Mouse (Mus musculus) kidney, adult 8-10 months (tissue): Measurements from ENCODE around the gene Ncoa4.
A peak's percentile ranks its signal among the peaks of the same experiment; 100 is the strongest.
"Not testable (repeated sequence)": the region's sequence is repeated elsewhere in the genome, so short reads cannot be mapped to it uniquely, and the experiment has no call there.

Source experiments
- DNase-seq, 2 experiments: peaks; one replicate each; pipeline ENCODE4 v3.0.0; 2022

Ncoa4 gene

DNA sequence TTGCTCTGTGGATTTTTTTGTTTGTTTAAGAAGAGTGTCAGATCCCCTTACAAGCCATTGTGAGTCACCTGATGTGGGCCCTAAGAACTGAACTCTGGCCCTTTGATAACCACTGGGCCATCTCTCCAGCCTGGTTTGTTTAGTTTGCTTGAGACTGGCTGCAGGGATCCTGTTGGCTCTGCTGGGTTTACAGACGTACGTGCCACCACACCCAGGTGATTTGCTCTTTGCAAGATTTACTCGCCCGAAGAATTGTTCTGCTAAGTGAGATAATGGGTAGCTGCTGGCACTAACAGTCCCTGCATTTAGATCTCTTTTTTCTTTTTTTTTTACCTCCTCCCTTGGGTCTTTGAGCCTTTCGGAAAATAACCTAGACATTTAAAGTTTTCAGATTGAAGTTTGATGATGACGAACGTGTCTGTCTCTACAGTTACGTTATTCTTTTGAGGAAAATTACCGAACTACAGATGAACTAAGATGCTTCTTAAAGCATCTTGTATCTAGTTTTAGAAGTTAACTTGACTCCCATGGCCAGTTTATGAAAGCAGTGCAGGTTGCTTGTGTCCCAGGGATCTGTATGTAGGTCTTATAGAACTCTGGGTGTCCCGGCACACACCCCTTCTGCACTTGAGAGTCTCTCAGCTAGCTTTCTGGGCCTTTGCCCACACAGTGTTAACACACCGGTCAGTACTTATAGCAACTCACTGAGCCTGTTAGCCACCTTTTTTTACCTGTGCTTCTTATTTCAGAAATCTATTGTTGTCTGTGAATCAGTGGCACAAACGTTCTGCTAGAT is 1.6 kb downstream of the Ncoa4 start:
- no peak for DNase-seq

DNA sequence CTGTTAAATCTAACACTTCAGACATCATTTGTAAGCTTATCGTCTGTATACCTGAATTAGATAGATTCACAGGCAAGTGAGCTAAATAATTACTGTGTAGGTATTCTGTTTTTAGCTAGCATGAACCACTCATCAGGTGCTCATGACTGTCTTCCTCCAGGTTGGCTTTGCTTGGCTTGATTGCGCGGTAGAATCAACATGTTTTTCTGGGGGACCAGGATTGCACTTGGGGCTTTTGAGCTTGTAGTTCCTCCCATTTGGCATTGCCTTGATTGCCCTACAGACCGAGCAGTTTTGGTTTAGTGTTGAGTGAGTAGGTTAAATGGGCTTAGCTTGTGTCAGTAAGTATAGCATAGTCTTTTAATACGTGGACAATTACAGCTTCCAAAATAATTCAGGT is 2.6 kb downstream of the Ncoa4 start:
- DNase-seq, result no peak

DNA sequence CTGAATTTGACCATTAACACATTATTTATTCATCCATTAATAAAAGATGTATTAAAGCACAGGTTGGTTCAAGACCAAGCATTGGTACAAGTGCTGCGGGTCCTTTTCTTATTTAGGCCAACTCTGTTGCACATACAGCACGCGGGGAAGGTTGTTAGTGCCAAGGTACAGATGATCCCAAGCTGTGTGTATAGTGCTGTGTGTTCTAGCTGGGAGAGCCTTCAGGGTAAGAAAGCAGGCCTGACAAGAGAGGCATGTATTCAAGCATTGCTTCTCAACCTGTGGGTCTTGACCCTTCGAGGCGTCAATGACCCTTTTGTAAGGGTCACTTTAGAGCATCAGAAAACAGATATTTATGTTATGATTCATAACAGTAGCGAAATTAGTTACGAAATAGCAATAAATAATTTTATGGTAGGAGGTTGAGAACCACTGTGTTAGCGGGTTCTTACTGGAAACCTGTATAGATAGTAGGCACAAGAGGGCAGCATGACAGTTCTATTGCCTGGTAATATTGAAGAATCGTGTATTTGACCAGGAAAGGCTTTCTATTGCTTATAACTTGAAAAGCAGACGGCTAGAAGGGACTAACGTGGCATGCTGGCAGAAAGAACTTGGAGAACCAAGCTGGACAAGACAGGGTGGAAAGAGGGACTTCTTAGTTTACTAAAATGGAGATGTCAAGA is 3.7 kb downstream of the Ncoa4 start:
- no peak for DNase-seq

DNA sequence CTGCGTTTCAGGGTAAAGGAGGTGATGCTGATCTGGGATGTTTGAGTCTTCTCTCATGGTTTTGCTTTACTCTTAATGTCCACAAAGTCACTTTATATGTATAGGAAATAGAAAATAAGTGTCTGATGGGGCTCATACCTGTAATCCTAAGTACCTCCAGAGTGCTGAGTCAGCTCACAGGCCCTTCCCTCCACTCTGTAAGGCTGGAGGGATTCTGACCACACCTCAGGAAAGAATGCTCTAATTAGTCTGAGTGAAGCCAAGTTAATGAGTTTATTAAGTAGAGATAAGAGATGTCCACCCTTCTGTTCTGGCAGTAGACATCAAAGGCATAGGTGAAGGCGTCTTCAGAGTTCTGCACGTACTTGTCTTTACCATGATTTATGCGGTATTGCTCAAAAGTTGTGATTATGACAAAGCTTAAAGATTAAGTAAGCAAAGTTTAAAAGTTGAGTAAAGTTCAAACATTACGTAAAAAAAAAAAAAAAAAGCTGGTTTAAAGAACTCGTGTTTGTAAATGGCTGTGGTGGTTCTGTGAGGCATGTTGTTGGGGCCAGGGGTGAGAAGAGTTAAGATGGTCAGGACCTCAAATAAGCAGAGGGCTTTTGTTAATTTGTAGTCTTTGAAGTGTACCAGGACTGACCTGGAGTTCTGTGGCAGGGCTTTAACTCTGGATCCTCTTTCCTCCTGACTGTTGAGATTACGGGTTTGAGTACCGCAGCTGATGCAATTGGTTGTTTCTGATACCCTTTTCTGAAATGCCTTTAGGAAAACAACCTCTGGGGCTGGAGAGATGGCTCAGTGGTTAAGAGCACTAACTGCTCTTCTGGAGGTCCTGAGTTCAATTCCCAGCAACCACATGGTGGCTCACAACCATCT is 4.7 kb downstream of the Ncoa4 start:
- no peak for DNase-seq

DNA sequence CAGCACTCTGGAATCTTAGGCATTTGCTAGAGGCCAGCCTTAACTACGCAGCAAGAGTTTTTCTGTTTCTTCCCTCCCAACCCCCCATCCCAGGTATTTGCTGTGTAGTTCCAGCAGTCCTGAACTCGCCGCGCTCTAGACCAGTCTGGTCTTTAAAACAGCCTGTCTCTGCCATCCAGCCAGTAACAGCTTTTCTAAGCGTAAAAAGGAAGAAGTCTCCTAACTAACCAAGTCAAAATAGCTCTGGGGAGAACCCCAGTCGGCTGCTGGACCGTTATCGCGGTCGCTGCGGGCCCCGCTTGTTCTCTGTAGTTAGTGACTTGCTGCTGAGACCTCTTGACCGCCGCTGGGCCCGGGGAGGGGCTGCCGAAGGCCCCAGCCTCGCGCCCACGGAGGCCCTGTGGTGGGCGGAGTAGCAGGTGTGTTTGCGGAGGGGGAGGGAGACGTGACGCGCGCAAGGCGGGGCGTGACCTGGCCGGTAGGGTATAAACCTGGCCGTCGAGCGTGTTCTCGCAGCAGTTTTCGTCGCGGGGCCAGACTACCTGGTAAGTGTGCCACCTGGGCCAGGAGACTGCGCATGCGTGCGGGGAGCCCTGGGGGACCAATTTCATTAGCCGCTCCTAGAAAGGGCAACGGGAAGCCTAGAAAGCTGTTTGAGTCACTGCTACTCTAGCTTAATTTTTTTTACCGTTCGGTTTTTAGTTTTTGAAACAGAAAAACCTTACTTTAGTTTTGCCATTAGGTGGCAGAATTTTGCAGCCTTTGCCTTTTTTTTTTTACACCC is 5.8 kb downstream of the Ncoa4 start:
- DNase-seq, result peak; percentile 91 to 92

DNA sequence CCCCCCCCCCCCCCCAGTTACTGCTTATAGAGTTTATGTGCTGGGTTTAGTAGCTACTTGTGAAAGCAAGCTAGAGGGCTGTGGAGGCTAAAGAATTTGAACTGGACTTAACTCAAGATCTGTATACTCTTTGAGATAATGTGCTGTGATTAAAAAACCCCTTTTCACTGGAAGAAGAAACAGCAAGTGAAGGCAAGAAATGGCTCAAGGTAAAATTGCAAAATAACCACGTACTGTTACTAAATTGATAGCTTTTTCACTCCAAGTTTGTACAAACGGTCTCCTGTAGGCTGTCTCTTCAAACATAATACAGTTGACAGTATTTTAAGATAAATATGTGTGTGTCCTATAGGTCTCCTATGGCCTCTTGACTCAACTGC is 6.4 kb downstream of the Ncoa4 start:
- no peak for DNase-seq

DNA sequence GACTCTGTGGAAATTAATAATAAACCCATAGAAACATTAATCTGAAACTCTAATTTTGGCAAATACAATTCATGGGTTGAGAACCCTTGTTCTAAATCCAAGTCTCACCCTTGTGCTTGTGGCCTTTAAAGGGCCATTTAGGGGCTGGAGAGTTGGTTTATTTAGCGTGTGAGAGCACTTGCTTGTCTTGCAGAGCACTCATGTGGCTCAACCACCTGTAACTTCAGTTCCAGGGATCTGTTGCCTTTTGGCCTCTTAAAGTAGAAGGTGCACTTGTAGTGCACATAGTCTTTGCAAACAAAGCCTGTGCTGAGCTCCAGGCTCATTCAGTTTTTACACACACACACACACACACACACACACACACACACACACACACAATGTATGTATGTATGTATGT is 7.2 kb downstream of the Ncoa4 start:
- DNase-seq, result no peak

DNA sequence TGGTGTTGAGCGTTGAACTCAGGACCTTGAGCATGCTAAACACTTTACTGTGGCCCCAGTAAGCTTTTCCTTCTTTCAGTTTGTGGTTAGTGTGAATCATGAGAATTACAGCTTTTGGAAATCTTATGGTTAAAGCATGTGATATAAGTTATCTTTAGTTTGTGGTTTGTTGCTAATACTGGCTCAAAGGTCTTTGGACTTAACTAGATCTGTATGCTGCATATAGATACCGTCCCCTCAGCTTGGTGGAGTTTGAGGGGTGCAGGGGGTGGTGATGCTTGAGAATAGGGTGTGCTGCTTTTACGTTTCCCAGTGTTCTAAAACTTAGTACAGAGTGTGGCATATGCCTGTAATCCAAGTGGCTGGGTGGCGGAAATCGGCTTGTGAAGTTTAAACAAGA is 7.7 kb downstream of the Ncoa4 start:
- no peak for DNase-seq

DNA sequence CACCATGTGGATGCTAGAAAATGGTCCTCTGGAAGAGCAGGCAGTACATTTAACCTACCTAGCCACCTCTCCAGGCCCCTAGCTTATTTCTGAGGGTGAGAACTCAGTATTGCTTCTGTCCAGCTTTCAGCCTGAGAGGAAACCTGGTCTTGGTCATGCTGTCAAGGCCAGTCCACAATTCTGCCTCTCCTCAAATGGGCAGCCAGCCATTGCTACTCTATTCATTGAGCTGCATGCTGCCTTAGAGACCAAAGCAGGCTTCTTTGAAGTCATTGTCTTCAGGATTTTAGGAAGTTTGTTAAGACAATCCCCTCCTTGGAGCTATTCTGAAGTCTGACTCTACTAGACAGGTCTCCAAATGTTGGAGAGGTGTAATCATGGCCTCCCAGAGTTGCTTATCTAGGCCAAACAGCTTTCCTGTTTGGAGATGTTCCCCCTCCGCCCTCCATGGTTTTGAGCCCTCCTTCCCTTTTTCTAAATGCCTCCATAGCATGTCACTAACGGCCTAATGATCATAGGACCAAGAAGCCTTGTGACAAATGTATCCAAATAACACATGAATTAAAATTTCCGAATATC is 9.1 kb downstream of the Ncoa4 start:
- DNase-seq, result no peak

DNA sequence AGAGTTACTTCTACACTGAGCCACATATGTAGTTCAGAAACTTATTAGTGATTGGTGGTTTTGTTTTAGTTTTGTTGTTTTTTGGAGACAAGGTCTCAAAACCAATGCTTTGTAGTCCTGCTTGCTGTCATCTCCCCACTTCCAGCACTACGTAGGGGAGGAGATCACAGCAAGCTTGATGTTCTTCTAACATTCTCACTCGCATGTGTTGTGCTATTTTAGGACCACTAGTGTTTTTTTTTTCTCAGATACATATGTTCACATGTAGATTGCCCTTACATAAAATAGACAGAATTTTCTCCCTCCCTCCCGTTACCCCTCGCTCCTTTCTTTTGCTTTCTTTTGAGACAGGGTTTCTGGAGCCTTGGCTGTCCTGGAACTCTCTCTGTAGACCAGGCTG is 10.5 kb downstream of the Ncoa4 start:
- no peak for DNase-seq

DNA sequence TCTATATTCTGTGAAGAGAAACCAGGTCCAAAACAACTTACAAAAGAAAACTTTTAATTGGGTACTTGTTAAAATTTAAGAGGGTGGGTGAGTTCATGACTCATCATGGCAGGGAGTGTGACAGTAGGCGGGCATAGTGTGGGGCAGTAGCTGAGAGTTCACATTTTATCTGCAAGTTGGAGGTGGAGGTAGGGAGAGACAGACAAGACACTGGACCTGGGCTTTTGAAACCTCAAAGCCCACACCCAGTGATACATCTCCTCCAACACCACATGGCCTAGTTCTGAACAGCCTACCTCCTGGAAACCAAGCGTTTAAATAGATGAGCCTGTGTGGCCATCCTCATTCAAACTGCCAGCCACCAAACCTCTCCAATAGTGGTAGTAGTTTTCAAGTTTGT is 15.6 kb downstream of the Ncoa4 start:
- DNase-seq, result no peak

DNA sequence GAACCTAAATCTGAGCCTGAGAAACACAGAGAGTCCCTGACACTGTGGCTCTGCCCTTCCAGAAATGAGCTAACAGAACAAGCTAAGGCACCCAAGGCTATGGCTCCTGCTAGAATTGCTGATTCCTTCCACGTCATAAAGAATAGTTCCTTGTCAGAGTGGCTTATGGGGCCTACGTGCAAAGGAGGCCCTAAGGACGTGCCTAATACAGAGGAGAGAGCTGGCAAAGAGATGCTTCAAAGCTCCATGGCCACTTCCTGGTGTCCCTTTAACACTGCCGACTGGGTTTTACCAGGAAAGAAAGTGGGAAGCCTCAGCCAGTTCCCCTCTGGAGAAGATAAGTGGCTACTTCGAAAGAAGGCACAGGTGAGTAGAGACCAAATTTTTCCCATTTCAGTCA is 16.9 kb downstream of the Ncoa4 start:
- DNase-seq, result not testable (repeated sequence)

DNA sequence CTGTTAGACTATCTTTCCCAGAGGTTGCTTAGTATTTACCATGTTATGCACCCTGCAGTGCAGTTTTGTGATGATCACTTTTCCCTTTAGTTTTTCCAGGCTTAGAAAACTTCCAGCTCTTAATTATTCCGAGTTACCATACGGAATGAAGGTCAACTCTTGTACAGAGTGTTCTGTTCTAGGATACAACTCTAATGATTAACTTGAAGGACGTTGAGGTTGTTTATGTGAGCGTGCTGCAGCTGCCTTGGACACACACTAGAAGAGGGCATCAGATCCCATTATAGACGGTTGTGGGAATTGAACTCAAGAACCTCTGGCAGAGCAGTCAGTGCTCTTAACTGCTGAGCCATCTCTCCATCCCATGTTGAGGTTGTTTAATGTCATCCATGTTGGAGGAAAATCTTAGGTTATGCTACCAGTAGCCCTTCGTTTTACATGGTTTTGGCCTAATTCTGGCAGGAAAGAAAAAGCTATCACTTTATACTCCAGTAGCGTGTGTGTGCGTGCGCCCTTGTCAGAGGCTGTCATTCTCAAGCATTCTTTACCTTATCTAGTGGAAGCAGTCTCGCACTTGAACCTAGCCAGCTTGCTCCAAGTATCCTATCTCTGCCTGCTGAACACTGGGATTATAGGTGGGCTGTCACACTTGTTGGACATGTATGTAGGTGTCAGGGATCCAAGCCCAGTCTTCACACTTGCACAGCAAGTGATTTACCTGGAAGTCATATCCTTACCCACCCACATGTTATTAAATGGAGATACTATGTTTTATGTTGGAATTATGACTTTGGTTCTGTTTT is 19.9 kb downstream of the Ncoa4 start:
- DNase-seq, result peak; percentile 23 to 69

DNA sequence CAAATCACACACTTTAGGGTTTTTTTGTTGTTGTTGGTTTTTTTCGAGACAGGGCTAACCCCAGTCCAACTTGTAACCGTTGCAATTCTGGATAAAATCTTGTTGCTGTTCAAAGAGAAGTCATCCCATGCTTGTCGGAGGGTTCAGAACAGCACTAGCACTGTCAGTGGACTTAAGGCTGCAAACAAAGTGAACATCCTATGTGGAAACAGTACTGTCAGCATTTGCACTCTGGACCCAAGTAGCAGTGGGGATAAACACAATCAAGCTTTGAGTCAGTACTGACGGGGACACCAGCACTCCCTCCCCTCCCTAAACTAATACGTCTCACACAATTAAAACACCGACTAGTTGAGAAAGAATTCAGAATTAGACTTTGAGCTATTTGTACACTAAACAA is 21.2 kb downstream of the Ncoa4 start:
- DNase-seq, result peak in 1 of 2 experiments; percentile 27

DNA sequence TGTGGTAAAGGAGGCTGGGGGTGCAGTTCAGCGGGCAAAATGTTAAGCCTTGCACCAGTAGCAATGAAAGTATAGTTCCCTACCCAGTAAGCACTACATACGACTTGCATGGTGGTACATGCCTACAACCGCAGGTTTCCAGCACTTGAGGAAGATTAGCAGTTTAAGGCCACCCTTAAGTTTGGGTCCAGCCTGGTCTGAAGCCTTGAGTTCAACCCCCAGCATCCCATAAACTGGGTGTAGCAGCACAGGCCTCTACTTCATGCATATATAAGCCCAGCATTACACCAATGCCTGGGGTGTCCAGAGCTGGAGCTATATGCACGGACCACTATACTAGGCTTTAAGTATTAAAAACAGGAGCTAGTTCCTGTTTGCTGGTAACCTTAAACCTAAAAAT is 24.2 kb downstream of the Ncoa4 start:
- DNase-seq, result no peak

DNA sequence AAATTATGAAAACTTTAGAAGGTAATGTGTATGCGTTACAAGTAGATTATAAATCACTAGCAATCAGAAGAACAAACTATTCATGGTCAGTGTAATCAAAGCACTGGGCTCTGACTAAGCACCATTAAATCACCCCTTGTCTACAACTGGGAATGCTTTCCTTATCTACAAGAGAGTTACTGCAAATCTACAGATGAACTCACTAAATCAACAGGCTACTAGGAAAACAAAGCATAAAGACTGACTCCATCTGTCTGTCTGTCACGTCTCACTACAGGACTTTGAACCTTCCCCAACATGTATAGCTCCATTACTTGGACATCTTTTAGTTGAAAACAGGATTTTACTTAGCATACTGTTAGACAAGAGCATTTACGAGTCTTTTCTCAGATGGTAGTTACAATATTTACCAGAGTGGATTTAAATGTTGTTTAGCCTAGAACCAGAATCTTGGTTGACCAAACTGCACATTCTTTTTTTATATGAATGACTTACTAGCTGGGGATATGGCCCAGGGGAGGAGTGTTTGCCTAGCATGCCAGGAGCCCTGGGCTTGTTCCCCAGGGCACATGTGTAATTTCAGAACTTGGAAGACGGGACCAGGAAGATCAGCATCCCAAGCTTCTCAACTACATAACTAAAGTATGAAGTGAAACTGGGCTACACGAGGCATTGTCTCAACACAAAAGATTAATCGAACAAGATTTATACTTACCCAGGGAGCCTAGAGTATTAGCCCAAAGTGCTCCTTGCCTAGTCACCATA is 31.1 kb downstream of the Ncoa4 start:
- DNase-seq, result no peak

DNA sequence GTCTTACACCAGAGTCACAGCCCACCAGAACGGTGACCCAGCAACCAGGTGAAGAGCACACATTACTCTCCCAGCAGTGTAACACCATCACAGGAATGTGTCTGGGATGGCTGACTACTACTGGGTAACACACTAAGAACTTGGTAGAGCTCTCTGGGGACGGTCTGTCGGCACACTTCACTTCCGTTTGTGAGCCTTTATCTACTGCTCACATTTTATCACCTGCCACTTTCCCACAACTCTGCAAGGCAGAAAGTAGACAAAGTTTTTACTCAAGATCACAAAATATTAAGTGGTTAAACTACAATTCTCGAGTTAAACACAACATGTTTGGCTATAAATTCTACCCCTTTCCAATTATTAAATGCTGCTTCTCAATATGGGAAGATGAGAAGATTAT is 32.3 kb downstream of the Ncoa4 start:
- DNase-seq, result no peak

DNA sequence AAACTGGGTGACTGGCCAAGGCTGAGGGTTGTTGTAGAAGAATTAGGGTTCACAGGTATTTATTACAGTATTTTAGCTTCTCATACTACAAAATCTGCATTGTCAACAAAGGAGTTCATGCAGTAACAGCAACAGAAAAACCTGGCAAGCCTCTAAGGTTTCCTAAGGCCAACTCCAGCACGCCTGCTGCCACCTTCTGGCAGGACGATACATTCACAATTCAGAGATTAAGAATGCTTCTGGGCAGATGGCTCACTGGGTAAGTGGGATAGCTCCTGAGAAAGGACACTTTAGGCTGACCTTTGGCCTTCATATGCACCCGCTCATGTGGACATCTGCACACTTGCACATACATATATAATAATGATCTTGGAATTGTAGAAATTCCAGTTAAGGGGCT is 32.8 kb downstream of the Ncoa4 start:
- DNase-seq, result peak; percentile 51 to 52

DNA sequence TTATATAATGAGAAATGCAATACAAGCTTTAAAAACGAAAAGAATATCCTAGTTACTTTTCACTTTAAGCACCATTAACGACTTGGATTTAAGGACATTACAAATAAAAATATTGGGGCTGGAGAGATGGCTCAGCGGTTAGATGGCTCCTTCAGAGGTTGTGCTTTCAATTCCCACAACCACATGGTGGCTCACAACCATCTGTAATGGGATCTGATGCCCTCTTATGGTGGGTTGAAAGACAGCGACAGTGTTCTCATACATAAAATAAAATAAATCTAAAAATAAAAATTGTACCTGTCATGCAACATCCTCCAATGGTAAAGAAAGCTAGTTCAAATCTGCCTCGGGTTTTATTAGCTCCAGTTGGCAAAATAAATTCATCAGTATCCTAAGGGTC is 33.9 kb downstream of the Ncoa4 start:
- not testable (repeated sequence) for DNase-seq

DNA sequence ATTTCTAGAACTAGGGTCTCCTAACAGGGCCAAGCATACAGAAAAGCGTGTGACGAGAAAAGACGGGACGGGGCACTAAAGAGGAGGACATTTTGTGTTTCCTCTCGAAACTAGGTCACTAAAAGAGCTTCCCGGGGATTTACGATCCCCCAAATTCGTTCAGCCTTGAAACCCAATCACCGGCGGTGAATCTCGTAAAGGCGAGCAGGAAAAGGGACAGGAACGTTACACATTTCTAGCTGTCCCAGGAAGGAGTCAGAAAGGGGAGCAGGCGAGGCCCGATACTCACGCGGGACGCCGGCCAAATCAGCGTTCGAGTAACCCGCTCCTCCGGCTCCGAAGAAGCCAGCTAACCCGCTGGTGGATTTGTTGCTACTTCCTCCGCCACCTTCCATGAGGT is 41.7 kb downstream of the Ncoa4 start:
- peak in 1 of 2 experiments; percentile 29 for DNase-seq
